Mouse (Mus musculus): ENCODE measurements around the gene Nlgn1. TPM values are rescaled to one million over a fixed set of nuclear protein-coding genes. Genes with fewer than 3 reads are reported as not detected.

Nlgn1 gene
- polyA plus RNA-seq, 1 experiment from 2014 or later: 29.4 TPM

DNA sequence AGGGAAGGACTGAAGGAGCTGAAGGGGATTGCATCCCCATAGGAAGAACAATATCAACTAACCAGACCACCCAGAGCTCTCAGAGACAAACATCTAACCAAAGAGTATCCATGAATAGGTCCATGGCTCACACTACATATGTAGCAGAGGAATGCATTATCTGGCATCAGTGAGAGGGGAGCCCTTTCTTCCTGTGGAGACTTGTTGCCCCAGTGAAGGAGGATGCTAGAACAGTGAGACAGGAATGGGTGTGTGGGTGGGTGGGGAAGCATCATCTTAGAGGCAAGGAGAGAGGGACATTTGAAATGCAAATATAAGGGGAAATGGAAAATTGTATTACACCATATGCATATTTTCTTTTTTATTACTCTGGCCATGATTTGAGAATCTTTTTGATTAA lies 473.9 kb downstream of the Nlgn1 start:
- no peak overlapping the region for H3K9ac ChIP-seq (ENCODE audit: low read depth, low read length)
- no peak overlapping the region for H3K4me3 ChIP-seq (ENCODE audit: low read length)
- H3K27ac ChIP-seq (ENCODE audit: low read depth, low read length): no peak overlapping the region
- no peak for ATAC-seq
- no peaks in the 10 kb centered on the region for H3K9me3 ChIP-seq (ENCODE audit: control insufficient read depth, low read length)
- no peak overlapping the region for H3K4me2 ChIP-seq (ENCODE audit: low read length)
- no peaks in the 10 kb centered on the region for H3K36me3 ChIP-seq (ENCODE audit: control insufficient read depth, insufficient read depth, low read length)
- no peaks in the 10 kb centered on the region for H3K4me1 ChIP-seq (ENCODE audit: control insufficient read depth, insufficient read depth, low read depth, low read length)
- H3K27me3 ChIP-seq (replicated peaks; ENCODE audit: control insufficient read depth, insufficient read depth, low read length): no peaks in the 10 kb centered on the region

DNA sequence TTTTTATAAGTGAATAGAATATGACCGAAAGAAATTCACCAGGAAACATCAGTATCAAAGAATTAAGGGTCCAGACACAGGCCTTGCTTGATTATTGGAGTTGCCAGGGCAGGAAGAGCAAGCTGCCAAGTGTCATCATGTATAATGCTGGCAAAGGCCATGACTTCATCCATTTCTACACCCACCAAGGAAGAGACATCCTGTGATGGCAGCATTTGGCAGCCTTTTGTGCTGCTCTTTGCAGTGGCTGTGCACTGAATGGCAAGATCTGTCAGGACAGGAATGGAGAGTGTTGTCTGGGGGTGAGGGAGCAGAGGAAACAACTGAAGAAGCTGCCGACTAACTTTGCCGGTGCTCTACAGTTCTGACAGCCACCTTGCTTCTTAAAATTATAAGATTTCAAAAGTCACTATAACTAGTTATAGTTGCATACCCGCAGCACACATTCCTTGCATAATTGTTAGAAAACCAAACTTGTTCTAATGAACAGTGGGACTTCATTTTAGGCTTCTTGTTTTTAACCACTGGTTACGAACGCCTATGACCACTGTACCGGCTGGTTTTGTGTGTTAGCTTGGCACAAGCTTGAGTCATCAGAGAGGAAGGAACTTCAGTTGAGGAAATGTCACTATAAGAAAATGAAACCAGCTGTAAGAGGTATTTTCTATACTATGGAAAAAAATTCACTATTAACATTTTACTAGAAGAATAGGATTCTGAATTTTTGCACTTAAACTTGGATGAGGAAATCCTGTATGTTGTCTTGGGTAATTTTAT lies 487.4 kb downstream of the Nlgn1 start:
- no peak overlapping the region for H3K27ac ChIP-seq (ENCODE audit: low read depth, low read length)
- no peaks in the 10 kb centered on the region for H3K4me1 ChIP-seq (ENCODE audit: control insufficient read depth, insufficient read depth, low read depth, low read length)
- H3K4me3 ChIP-seq (ENCODE audit: low read length): no peak overlapping the region
- H3K9ac ChIP-seq (ENCODE audit: low read depth, low read length): no peak overlapping the region
- no peaks in the 10 kb centered on the region for H3K36me3 ChIP-seq (ENCODE audit: control insufficient read depth, insufficient read depth, low read length)
- ATAC-seq: peak; percentile 67; the same call in 1 of the 2 replicates
- 79% methylated on average over 7 of the region's 7 CpGs for WGBS
- H3K27me3 ChIP-seq (replicated peaks; ENCODE audit: control insufficient read depth, insufficient read depth, low read length): no peaks in the 10 kb centered on the region
- H3K9me3 ChIP-seq (ENCODE audit: control insufficient read depth, low read length): no peaks in the 10 kb centered on the region
- no peak overlapping the region for H3K4me2 ChIP-seq (ENCODE audit: low read length)

DNA sequence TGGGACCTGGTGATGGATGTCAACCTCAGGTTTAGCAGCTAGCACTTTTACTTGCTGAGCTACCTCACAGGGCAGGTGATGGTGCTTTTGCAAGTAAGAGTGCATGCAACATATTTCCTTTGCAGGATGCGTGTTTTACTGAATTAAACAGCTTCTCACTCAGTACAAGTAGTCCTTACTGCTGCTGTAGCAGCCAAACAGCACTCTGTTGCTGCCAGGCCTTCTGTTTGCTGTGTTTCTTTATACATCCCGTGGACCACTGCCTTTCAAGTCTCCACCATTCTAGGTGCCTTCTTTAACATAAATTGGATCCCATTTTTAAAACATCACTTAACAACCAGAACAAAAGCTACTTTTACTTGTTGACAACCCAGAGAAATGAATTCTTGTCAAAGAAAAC lies 502.0 kb downstream of the Nlgn1 start:
- no peak for ATAC-seq
- H3K4me3 ChIP-seq (ENCODE audit: low read length): no peak overlapping the region
- H3K4me1 ChIP-seq (ENCODE audit: control insufficient read depth, insufficient read depth, low read depth, low read length): no peaks in the 10 kb centered on the region
- H3K27me3 ChIP-seq (replicated peaks; ENCODE audit: control insufficient read depth, insufficient read depth, low read length): no peaks in the 10 kb centered on the region
- WGBS: 81% methylated on average over 2 of the region's 2 CpGs
- H3K9me3 ChIP-seq (ENCODE audit: control insufficient read depth, low read length): peaks cover 3% of the 10 kb centered on the region; the same call in 1 of the 2 replicates
- no peak overlapping the region for H3K4me2 ChIP-seq (ENCODE audit: low read length)
- no peak overlapping the region for H3K27ac ChIP-seq (ENCODE audit: low read depth, low read length)
- no peaks in the 10 kb centered on the region for H3K36me3 ChIP-seq (ENCODE audit: control insufficient read depth, insufficient read depth, low read length)
- H3K9ac ChIP-seq (ENCODE audit: low read depth, low read length): no peak overlapping the region

DNA sequence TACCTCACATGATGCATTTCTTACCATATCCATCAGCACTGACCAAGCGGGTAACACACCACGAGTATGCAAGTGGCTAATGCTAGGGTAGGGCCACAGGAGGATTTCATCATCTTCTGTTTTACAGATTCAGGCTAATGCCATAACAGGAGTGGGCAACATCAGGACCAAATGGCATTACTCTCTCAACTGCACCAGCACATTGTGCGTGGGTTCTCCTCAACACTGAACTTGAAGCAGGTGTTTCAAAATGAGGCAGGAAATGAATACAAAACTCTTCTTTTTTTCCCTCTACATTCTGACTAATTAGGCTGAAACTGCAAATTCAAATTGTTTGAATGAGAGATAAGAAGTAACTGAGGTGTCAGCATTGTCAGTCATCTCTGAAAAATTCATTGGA lies 518.9 kb downstream of the Nlgn1 start:
- ATAC-seq: no peak
- no peaks in the 10 kb centered on the region for H3K9me3 ChIP-seq (ENCODE audit: control insufficient read depth, low read length)
- H3K4me2 ChIP-seq (ENCODE audit: low read length): no peak overlapping the region
- no peak overlapping the region for H3K4me3 ChIP-seq (ENCODE audit: low read length)
- H3K36me3 ChIP-seq (ENCODE audit: control insufficient read depth, insufficient read depth, low read length): no peaks in the 10 kb centered on the region
- H3K9ac ChIP-seq (ENCODE audit: low read depth, low read length): no peak overlapping the region
- 90% methylated on average over 3 of the region's 3 CpGs for WGBS
- no peaks in the 10 kb centered on the region for H3K4me1 ChIP-seq (ENCODE audit: control insufficient read depth, insufficient read depth, low read depth, low read length)
- no peaks in the 10 kb centered on the region for H3K27me3 ChIP-seq (replicated peaks; ENCODE audit: control insufficient read depth, insufficient read depth, low read length)
- H3K27ac ChIP-seq (ENCODE audit: low read depth, low read length): no peak overlapping the region

DNA sequence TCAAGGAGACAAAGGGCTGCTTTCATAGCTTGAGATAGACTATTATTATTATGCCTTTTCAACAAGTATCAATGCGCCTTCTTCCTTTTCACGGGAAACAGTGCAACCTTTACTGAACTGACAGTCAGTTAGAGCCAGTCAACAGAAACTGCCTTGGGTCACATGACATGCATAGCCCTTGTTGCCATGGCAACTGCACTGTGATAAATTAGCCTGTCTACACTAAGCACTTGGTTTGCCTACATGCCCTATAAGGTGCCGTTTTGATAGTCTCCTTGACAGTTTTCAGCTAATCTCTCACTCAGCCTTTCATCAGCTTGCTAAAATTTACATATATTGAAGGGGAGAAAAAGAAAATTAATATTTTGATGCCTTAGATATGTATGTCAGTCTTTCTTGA lies 524.7 kb downstream of the Nlgn1 start:
- no peak overlapping the region for H3K27ac ChIP-seq (ENCODE audit: low read depth, low read length)
- H3K4me3 ChIP-seq (ENCODE audit: low read length): no peak overlapping the region
- peaks cover 7% of the 10 kb centered on the region for H3K4me1 ChIP-seq (ENCODE audit: control insufficient read depth, insufficient read depth, low read depth, low read length)
- H3K9ac ChIP-seq (ENCODE audit: low read depth, low read length): no peak overlapping the region
- peak; percentile 94 for ATAC-seq
- peak overlapping the region; percentile 23; the same call in 1 of the 2 replicates for H3K4me2 ChIP-seq (ENCODE audit: low read length)
- H3K36me3 ChIP-seq (ENCODE audit: control insufficient read depth, insufficient read depth, low read length): no peaks in the 10 kb centered on the region
- H3K9me3 ChIP-seq (ENCODE audit: control insufficient read depth, low read length): no peaks in the 10 kb centered on the region
- H3K27me3 ChIP-seq (replicated peaks; ENCODE audit: control insufficient read depth, insufficient read depth, low read length): no peaks in the 10 kb centered on the region
- 18% methylated on average over 3 of the region's 3 CpGs for WGBS

DNA sequence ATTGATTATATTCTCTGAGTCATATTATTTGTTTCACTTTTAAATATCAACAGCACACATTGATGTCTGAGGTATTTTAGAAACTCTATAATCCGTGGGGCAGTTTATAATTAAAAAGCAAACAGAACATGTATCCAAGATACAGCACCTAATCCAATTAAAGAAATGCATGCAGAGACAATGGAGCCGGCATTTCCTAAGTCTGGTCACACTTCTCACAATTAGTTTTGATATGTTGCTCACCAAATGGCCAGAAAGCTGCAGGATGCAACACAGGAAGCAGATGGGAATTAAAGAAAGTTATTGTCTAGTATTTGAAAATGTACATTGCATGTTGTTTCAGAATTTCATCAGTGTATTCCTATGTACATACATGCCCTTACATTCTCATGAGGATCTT lies 550.6 kb downstream of the Nlgn1 start:
- no peak overlapping the region for H3K4me3 ChIP-seq (ENCODE audit: low read length)
- H3K9me3 ChIP-seq (ENCODE audit: control insufficient read depth, low read length): no peaks in the 10 kb centered on the region
- WGBS: 47% methylated on average over 2 of the region's 2 CpGs
- ATAC-seq: no peak
- no peaks in the 10 kb centered on the region for H3K36me3 ChIP-seq (ENCODE audit: control insufficient read depth, insufficient read depth, low read length)
- no peak overlapping the region for H3K4me2 ChIP-seq (ENCODE audit: low read length)
- H3K27ac ChIP-seq (ENCODE audit: low read depth, low read length): no peak overlapping the region
- no peaks in the 10 kb centered on the region for H3K4me1 ChIP-seq (ENCODE audit: control insufficient read depth, insufficient read depth, low read depth, low read length)
- H3K9ac ChIP-seq (ENCODE audit: low read depth, low read length): no peak overlapping the region
- H3K27me3 ChIP-seq (replicated peaks; ENCODE audit: control insufficient read depth, insufficient read depth, low read length): no peaks in the 10 kb centered on the region

DNA sequence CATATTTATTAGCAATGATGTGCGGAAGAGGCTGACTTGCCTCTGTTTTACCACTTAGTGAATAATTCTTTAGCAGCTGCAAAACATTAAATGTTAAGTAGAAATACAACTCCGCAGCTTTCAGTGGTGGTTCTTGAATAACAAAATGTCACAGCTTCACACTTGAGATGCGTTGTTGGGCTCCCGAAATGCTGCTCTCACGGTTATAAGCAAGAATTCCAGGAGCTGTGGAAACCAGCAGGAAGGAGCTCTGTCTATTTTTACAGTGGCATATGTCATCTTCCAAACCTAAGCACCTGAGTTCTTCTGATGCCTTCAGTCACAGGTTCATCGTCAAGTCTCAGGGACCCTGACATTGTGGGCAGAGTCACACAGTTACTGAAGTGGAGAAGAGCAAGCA lies 556.8 kb downstream of the Nlgn1 start:
- Histone ChIP-seq H3K4me2 (ENCODE audit: low read length) (no peak overlapping the region), H3K27ac (ENCODE audit: low read depth, low read length) (no peak overlapping the region), H3K9ac (ENCODE audit: low read depth, low read length) (no peak overlapping the region), H3K9me3 (ENCODE audit: control insufficient read depth, low read length) (no peaks in the 10 kb centered on the region), H3K4me1 (ENCODE audit: control insufficient read depth, insufficient read depth, low read depth, low read length) (peaks cover 4% of the 10 kb centered on the region; the same call in 1 of the 2 replicates), H3K27me3 (replicated peaks; ENCODE audit: control insufficient read depth, insufficient read depth, low read length) (no peaks in the 10 kb centered on the region), H3K36me3 (ENCODE audit: control insufficient read depth, insufficient read depth, low read length) (no peaks in the 10 kb centered on the region), H3K4me3 (ENCODE audit: low read length) (no peak overlapping the region)
- no peak for ATAC-seq
- 67% methylated on average over 6 of the region's 6 CpGs for WGBS

DNA sequence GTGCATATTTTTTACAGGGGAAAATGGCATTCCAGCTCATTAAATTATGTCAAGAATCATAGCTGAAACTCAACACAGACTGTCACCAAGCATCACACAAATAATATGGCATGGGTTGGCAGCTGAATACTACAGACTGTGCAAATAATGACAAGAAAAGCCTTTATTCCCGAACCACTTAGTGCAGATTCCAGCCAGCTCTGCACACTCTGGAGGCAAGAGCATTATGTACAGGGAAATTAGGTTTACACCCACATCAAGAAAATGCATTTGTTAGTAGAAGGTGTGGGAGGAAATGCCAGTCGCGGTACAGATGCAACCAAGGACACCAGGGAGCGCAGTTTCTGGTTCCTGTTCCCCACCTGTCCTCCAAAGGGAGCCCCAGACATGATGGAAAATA lies 558.4 kb downstream of the Nlgn1 start:
- Histone ChIP-seq H3K36me3 (ENCODE audit: control insufficient read depth, insufficient read depth, low read length) (no peaks in the 10 kb centered on the region), H3K4me2 (ENCODE audit: low read length) (no peak overlapping the region), H3K27ac (ENCODE audit: low read depth, low read length) (no peak overlapping the region), H3K27me3 (replicated peaks; ENCODE audit: control insufficient read depth, insufficient read depth, low read length) (no peaks in the 10 kb centered on the region), H3K9me3 (ENCODE audit: control insufficient read depth, low read length) (no peaks in the 10 kb centered on the region), H3K9ac (ENCODE audit: low read depth, low read length) (no peak overlapping the region), H3K4me1 (ENCODE audit: control insufficient read depth, insufficient read depth, low read depth, low read length) (peaks cover 4% of the 10 kb centered on the region; the same call in 1 of the 2 replicates), H3K4me3 (ENCODE audit: low read length) (no peak overlapping the region)
- peak; percentile 60; the same call in 1 of the 2 replicates for ATAC-seq
- 52% methylated on average over 4 of the region's 4 CpGs for WGBS

DNA sequence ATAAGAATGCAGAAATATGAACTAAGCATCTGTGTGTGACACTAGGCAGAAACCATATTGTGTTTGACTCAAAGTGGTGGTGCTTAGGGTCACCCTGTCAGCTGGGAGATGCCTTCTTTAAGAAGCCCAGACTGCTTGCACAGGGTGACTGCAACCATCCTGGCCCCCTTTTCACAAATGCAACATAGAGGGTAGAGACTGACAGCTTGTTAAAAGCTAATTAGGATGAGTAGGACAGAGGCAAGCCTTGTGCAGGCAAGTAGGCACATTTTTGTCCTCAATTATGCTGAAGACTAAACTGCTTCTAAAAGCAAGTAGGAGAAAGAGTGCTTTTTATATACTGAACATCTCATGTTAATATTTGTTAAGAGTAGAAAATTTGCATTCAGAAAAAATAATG lies 558.8 kb downstream of the Nlgn1 start:
- no peak for ATAC-seq
- no peaks in the 10 kb centered on the region for H3K9me3 ChIP-seq (ENCODE audit: control insufficient read depth, low read length)
- H3K36me3 ChIP-seq (ENCODE audit: control insufficient read depth, insufficient read depth, low read length): no peaks in the 10 kb centered on the region
- no peak overlapping the region for H3K27ac ChIP-seq (ENCODE audit: low read depth, low read length)
- H3K27me3 ChIP-seq (replicated peaks; ENCODE audit: control insufficient read depth, insufficient read depth, low read length): no peaks in the 10 kb centered on the region
- no peak overlapping the region for H3K4me3 ChIP-seq (ENCODE audit: low read length)
- H3K4me2 ChIP-seq (ENCODE audit: low read length): no peak overlapping the region
- H3K4me1 ChIP-seq (ENCODE audit: control insufficient read depth, insufficient read depth, low read depth, low read length): peaks cover 4% of the 10 kb centered on the region; the same call in 1 of the 2 replicates
- no peak overlapping the region for H3K9ac ChIP-seq (ENCODE audit: low read depth, low read length)

Data from hindbrain, embryonic 16.5 days (tissue).